Mouse (Mus musculus) liver, embryonic 14.5 days (tissue): ENCODE measurements around the gene Irf2bp2.

Source experiments
- CTCF ChIP-seq: IDR thresholded peaks from 2 replicates; pipeline ENCODE4 v1.5.1; 2016; ENCODE audit warnings: antibody characterized with exemption, low read depth, control low read depth
- EP300 ChIP-seq: IDR thresholded peaks from 2 replicates; pipeline ENCODE4 v1.6.1; 2016; ENCODE audit warnings: antibody characterized with exemption, low read depth

- no peak for TF ChIP-seq CTCF
- no peak for TF ChIP-seq EP300
These were observed 51.6 kb downstream of the Irf2bp2 start for GRCm38 (mm10) chr8:126542090-126542689.
